Mouse (Mus musculus): ENCODE measurements around the gene Snrpe.
A peak's percentile ranks its signal among the peaks of the same experiment; 100 is the strongest.

Gene Snrpe

DNA sequence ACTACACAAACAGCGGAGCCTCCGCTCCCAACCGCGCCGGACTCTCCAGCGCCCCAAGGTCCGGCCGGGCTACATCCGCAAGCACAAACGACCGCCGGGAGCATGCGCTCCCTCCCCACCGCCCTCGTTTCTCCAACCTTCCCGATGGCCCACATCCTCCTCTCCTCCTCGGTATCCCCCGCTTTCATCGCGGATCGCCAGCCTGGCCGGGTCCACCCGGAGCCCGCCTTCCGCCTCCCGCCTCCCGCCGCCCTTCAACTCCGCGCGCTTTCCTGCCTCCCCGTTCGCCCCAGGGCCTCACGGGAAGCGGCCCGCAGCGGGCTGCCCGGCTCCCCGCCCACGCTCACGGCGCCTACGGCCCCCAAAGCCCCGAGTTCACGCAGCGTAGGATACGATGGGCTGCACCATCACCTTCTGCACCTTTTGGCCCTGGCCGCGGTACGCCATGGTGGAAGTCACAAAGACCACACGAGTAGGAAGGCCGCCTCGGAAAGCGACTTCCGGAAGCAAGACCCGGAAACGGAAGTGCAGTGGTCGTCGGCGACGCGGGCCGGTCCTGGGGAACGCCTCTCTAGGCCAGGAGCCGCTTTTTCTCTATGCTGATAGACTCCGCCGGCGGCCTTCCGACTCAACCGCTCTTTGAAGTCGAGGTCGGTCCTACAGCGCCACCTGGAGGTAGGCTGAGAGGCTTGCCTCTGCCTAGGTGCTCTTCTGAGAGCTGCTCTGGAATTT, at the start of gene Snrpe:
Gene Snrpe, minus strand, starts transcription at position 521 of the 732 bp plus-strand sequence.
- DNase-seq = peak; percentile 97 to 98

DNA sequence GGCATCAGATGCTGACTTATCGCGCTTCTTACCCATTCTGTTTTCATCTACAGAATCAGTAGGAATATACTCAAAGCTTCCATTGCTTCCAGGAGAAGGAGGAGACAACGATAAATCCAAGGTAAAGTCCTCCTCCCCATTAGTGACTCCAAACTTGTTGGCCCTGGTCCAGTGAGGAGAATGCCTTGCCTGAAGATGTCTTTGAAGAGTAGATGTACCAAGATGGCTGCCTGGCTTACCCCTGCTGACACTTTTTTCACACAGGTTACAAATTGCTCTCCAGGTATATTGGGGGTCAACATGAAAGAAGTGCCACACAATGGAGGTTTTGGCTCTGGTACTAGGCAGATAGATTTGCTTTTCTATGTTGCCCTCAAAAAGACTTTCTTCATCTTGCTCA, 48.8 kb upstream of the Snrpe start:
- peak in 1 of 2 experiments; percentile 10 for DNase-seq

DNA sequence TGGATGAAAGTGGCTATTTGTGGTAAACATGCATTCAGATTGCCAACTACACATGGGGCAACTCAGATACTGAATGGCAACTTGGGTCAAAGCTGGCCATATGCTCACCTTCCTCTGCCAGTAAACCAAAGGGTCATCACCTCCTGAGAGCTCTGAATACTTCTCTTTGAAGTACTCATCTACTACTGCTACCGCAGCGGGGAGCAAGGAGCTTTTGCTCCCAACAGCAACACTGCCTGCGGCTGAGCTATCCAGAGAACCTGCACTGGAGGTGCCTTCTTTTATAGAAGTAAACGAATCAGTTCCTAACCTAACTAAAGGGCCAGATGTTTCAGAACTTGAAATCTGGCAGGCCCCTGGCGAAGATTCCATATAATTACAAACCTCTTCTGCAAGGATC, 46.7 kb upstream of the Snrpe start:
- DNase-seq = no peak

DNA sequence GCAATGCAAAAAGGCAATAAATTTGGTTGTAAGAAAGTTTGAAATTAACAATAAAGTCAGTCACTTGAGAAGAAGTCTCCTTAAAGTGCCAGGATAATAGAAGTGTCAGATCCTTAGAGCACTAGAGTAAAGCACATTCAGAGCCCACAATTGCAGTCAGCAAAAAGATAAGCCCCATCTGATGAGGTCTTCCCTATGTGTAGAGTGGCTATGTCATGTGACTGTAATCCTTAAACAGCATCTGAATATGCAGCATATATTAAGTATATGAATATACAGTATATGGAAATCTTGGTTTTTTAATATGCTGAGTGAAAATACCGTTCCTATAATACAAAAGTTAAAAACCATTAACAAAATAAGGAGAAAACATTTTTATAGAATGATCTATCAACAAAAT, 42.9 kb upstream of the Snrpe start:
- no peak for DNase-seq

GRCm38 (mm10) chr1:133650288-133651055, 40.4 kb upstream of the Snrpe start:
- DNase-seq = no peak

DNA sequence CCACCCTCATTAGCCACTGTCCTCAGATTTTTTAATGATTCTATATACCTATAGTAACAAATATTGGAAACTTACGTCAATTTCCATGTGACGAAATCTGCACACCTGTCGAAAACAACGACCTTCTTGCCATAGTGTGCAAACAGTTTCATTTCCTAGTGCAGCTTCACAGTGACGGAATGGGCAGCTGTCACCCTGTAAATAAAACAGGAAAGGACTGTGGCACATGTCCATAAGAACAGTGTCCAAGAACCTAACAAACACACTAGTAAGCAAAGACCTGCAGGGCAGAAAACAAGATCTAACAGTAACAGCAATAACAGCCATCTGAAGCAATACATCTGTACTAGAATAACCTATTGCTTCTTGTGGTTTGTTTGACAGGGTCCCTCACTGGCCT, 35.6 kb upstream of the Snrpe start:
- no peak for DNase-seq

- DNase-seq = no peak
Observed at GRCm38 (mm10) chr1:133641163-133641562, 31.1 kb upstream of the Snrpe start.

DNA sequence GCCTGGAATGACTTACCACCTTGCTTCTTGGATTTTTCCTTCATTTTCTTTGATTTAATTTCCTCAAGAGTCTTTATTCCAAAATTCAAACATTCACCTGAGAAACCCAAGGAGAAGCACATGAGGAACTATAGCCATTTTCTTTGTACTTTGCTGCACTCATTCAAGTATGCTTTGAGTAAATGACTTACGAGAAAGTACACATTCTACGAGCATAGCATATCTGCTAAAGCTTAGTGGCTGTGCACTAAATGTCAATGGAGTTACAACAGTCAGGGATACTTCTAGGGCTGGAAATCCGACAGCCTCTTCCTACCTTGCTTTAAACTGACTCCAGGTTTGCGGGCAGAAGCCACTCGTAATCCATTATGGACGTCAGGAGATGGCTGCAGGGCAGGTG, 28.4 kb upstream of the Snrpe start:
- DNase-seq = no peak

GRCm38 (mm10) chr1:133632168-133632567, 22.1 kb upstream of the Snrpe start:
- peak in 1 of 2 experiments; percentile 27 for DNase-seq

DNA sequence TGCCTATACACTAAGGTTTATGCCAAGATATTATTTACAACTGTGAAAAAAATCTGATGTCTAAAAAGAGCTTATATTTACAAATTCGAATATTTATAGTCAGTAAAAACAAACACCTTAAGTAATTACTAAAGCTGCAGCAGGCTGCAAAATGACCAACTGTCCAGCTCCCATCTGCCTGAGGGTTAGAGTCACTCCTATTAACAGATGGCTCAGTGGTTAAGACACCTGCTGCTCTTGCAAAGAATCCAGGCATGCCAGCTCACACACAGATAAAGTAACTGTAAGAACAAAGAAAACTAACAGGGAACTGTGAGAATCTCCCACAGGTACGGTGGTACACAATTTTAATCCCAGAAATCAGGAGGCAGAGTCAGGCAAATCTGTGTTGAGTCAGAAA, 15.0 kb upstream of the Snrpe start:
- DNase-seq = no peak

DNA sequence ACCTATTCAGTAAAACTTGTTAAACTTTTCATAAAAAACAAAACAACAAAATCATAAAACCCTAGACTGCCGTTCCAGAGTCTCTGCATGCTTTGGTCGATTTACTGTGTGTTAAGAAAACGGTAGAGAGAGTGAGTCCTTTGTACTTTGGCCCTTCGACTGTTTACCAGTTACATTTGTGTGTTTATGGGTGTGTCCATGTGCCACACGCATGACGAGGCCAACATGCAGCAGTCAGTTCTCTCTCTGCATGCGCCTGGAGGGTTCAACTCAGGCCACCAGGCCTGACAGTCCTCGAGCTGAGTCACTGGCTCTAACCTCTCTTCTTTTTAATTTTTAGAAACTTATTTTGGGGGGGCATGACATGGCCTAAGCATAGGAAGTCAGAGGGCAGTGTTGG, 8.2 kb upstream of the Snrpe start:
- peak in 1 of 2 experiments; percentile 32 for DNase-seq

DNA sequence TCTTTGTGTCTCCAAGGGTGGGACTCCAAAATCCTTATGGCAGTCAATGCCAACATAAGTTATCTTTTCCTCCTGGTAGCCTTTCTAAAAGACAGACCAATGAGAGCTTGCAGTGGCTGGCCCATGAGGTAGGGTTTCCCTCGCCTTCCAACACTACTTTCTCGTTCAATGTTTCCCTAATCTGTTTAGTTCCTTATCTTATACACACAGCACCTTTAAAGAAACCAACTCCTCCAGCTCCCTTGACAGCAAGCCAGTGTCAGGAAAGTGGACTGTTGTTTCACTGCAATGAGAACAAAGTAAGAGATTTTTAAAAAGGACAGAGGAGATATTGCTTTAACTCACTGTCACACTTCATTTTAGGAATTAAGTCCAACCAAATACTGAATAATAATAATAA, 7.8 kb upstream of the Snrpe start:
- DNase-seq = no peak

DNA sequence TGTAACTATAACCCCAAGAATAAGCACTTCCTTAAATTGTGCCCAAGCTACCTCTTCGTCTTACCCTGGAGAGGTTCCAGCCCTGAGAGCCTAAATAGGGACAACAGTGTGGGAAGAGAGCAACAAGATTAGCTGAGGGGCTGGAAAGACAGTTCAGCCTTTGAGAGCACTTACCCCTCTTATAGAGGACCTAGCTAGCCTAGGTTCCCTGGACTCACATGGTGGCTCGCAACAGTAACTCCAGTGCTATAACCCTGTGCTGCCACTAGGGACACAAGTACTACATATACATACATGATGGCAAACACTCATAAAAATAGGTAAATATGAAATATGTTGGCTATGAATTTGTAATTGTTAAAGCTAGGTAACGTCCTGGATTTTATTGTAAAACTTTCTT, 3.7 kb upstream of the Snrpe start:
- DNase-seq = peak in 1 of 2 experiments; percentile 17

DNA sequence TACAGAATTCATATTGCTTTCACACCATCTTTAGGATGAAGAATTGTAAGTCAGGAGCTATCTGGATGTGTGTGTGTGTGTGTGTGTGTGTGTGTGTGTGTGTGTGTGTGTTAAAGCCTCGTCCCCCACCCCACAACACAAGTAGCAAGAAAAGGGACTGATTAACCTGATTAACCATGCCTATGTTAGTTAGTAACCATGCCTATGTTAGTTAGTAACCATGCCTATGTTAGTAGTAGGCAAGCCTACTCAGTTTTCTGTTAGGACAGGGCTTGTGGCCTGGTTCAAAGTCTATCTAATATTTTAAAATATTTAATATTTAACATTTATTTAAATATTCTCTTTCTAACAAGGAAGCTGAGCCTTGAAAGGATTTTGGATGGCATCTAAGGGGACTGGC, 1.3 kb upstream of the Snrpe start:
- peak; percentile 17 to 18 for DNase-seq

GRCm38 (mm10) chr1:133610601-133611000, 510 bp upstream of the Snrpe start:
- no peak for DNase-seq

DNA sequence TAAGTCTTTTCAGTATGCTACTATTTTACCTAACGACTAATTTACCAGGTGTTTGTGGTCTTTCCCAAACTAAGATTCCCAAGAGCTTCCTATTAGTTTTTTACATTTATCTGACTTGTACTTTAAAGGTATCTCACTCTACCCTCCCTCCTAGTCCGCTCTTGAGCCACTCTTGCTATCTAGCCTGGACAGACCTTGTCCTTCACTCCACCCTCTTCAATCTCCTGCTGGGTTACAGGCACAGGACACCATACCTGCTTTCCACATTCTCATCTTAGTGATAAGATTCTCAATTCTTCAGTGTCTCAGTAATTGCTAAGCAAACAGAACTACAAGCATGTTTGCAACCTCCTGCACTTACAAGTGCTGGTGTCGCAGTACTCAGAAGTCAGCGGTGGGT, 6.9 kb downstream of the Snrpe start:
- DNase-seq = no peak

DNA sequence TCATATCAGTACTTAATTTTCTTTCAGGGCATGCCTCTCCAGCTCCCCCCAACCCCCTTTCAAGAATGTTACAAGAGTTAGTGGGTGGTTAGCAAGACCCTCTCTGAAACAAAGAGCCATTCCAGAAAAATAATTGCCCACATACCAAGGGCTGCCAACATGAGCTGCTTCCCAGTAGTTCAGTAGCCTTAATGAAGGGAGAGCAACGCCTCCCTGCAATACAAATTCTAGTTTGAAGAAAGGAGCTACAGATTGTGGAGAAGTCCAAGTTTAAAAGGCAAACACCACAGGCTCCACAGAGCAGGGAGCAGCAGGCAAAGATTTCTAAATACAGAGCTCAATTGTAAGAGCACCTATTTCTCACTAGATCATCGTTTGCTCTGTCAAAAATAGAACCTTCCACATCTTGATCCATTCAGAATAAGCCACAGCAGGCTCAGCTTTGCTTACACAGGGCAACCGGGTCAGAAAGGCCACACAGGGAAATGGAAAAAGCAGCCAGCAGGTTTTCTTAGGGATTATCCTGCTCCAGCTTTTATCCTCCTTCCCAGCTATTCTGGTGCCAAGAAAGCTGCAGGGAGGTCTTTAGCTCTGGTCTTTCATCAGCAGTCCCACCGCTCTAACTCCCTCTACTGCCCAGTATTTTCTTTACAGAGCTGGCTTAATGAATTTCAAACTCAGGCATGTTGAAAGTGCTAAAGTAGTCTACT, 13.6 kb downstream of the Snrpe start:
- DNase-seq = peak; percentile 16 to 35

DNA sequence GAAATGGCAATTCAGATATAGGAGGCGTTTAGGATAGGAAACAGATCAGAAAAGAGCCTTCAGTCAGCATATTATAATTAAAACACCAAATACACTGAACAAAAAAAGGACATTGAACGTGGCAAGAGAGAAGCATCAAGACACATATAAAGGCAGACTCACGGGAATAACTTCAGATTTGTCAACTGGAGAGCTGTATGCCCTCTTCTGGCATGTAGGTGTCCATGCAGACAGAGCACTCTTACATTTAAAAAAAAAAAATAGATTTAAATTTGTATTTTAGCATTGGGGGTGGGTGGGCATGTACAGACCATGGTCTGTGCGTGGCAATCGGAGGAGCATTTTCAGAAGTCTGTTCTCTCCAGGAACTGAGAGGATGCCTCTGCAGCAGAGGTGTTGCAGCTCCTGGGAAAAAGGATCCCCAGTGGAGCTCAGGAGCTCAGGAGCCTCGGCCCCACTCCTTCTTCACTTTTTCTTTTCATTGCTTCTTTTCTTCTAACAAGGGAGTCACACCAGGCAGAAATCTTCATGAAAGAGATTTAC, 24.0 kb downstream of the Snrpe start:
- no peak for DNase-seq

GRCm38 (mm10) chr1:133571293-133571692, 38.8 kb downstream of the Snrpe start:
- no peak for DNase-seq

Measured in kidney, postnatal 36 days (tissue).